Mouse (Mus musculus) sigmoid colon, adult 10 weeks (tissue): ENCODE data around the gene Axin1. TPM values are rescaled to one million over a fixed set of nuclear protein-coding genes. Genes with fewer than 3 reads are reported as not detected.

Source experiments
- polyA plus RNA-seq: library from polyadenylated mRNA; stranded (reverse); fragments of 350-450 nt; fragmentation: Illumina TruSeq; extraction: RNeasy Lipid Tissue Mini Kit (QIAGEN cat#74804); gene quantifications from one replicate; pipeline ENCODE4 v1.2.3, GENCODE M21; 2014; ENCODE audit warnings: low read depth, low replicate concordance

The Axin1 gene
- 20.7 TPM for polyA plus RNA-seq

GRCm38 (mm10) chr17:26138239-26138836, at the start of gene Axin1:
Gene Axin1 (plus strand): TSS chr17:26138688.

GRCm38 (mm10) chr17:26089905-26090632, 48.4 kb upstream of the Axin1 start, which contains the start of gene Decr2:
Gene Decr2 (minus strand): TSS chr17:26090337.

DNA sequence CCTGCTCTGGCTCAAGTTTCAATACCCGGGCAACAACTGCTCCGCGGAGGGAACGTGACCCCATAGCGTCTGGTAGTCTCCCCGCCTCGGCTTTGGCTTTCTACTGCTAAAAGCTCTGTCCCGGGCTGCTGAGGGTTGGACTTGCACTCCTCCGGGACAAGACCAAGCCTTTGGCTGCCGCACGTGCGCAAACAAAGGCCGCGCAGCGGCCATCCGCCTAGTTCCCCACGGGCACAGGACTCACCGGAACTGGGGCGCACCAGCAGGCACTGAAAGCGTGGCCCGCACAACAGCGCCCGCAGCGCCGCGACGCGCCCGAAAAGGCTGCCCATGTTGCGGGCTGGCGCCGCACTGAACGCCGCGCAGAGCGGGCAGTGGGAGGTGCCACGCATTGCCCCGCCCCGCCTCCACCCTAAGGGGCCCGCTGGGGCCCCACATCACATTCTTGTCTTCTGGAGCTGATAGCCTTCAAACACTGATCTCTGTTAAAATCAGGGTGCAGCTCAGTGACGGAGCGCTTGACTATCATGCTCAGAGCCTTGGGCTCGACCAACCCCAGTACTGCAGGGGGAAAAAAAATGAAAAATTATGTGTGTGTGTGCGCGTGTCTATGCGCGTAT, 43.3 kb upstream of the Axin1 start, which contains the start of gene Nme4:
TSS of gene Nme4 (minus strand) at position 482 of the 620 bp plus-strand sequence.

DNA sequence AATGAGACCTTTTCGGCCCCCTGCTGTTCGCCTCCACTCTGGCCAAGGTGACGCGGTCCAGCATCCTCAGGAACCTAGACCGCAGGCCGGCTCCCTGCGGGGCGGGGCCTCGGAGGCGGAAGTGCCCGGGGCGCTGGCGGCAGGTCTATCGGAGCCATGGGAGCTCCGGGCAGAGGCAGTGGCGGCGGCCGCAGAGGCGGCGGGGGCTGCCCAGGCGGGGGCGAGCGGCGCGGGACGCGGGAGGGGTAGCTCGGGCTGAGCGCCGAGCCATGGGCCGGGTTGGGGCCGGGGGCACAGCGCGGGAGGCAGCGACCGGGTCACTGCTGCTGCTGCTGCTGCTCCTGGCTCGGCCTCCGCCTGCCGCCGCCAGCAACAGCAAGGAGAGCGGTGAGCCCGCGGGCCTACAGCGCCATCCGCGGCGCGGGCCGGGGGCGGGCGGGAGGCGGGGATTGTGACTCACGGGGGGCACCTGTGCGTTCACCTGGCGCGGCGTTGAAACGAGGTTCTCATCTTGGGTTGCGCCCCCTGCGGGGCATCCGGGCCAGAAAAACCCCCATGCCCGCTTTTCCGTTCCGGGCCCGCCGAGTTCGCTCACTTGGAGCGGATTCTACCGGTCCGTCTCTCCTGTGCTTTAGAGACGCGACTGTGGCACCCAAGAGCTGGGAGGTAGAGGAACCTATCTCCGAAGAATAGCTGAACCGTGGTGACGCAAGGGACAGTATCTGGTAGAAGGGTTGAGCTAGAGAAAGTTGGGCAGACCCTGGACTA, 25.1 kb upstream of the Axin1 start, which contains the start of gene Tmem8:
TSS of gene Tmem8 (plus strand) at position 119 of the 768 bp plus-strand sequence.

DNA sequence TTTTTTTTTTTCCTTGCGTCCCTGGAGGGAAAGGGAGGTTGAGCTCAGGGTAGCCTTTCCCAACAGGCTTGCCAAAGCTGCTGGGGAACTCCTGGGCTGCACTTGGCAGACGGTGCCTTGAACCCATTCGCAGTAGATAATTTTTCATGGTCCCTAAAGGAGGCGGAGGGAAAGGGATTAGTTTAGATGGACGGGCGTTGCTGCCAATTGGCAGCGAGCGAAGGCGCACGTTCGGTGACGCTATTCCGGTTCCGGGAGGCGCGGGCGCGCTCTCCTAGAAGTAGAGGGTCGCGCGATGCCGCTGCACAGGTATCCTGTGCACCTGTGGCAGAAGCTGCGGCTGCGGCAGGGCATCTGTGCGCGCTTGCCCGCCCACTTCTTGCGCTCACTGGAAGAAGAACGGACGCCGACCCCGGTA, 15.2 kb upstream of the Axin1 start, which contains the start of gene Mrpl28:
TSS of gene Mrpl28 (plus strand) at position 234 of the 418 bp plus-strand sequence.

GRCm38 (mm10) chr17:26198892-26199291, 60.4 kb downstream of the Axin1 start, which contains the start of gene Pdia2:
Gene Pdia2 (minus strand): TSS chr17:26199087.

DNA sequence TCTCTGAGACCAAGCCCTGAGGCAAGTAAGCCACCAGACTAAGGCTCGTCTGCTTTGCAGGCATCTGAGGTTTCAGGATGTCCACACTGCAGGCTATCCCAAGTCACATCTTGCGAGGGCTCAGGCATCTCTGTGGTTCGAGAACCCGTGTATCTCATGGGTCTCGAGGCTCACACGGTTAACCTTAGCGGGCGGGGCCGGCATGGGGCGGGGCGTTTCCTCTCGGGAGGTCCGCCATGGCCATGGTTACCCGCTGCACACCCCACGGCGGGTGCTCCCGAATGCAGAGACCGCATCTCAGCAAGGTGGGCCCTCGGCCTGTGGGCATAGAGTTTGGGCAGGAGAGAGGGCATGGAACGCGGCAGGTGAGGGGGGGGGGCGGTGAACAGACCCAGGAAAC, 64.2 kb downstream of the Axin1 start, which contains the start of gene Rgs11:
TSS of gene Rgs11 (plus strand) at position 215 of the 400 bp plus-strand sequence.

GRCm38 (mm10) chr17:26207686-26208085, 69.2 kb downstream of the Axin1 start, which contains the start of gene Arhgdig:
Gene Arhgdig (minus strand): TSS chr17:26207786.

GRCm38 (mm10) chr17:26244101-26244841, 105.8 kb downstream of the Axin1 start, which contains the start of gene Fam234a:
Gene Fam234a (minus strand): TSS chr17:26244242.

Other genes with a start within 250 kb of the Axin1 start
- 1.5 TPM for gene Rab40c, start 219.0 kb upstream of the Axin1 start, polyA plus RNA-seq
- 26.7 TPM for gene Pigq, start 193.8 kb upstream of the Axin1 start, polyA plus RNA-seq
- not detected for gene Nhlrc4, start 193.7 kb upstream of the Axin1 start, polyA plus RNA-seq
- gene A930017K11Rik, start 186.1 kb upstream of the Axin1 start, polyA plus RNA-seq: not detected
- 0.85 TPM for gene Capn15, start 152.9 kb upstream of the Axin1 start, polyA plus RNA-seq
- 2.1 TPM for gene Rab11fip3, start 69.1 kb upstream of the Axin1 start, polyA plus RNA-seq
- gene Decr2, start 48.4 kb upstream of the Axin1 start, polyA plus RNA-seq: 34.7 TPM
- gene Nme4, start 43.1 kb upstream of the Axin1 start, polyA plus RNA-seq: not detected
- gene Tmem8, start 25.4 kb upstream of the Axin1 start, polyA plus RNA-seq: 12.7 TPM
- 4.6 TPM for gene Mrpl28, start 15.2 kb upstream of the Axin1 start, polyA plus RNA-seq
- not detected for gene Pdia2, start 60.4 kb downstream of the Axin1 start, polyA plus RNA-seq
- gene Rgs11, start 64.3 kb downstream of the Axin1 start, polyA plus RNA-seq: 0.69 TPM
- not detected for gene Arhgdig, start 69.1 kb downstream of the Axin1 start, polyA plus RNA-seq
- gene Fam234a, start 105.6 kb downstream of the Axin1 start, polyA plus RNA-seq: 60.9 TPM
- 95.1 TPM for gene Luc7l, start 114.2 kb downstream of the Axin1 start, polyA plus RNA-seq